Mouse (Mus musculus) kidney, adult 2 months (tissue): ENCODE measurements around the gene Nr5a1.

Source experiments
- CTCF ChIP-seq: fragments of 200-500 bp; conservative IDR thresholded peaks from 2 replicates; pipeline ENCODE4 v1.5.1; 2011; ENCODE audit warnings: low read depth, mild to moderate bottlenecking, control low read depth, low read length, moderate library complexity, mixed read lengths; ENCODE audit not compliant: insufficient read depth, insufficient read length
- POLR2A ChIP-seq: fragments of 200-500 bp; IDR thresholded peaks from one replicate; pipeline ENCODE4 v1.6.1; 2011; ENCODE audit warnings: low read depth, low read length, control low read depth

GRCm38 (mm10) chr2:38697128-38698120 lies 16.9 kb downstream of the Nr5a1 start:
- TF ChIP-seq CTCF (no peak), POLR2A (no peak)
